Mouse (Mus musculus): ENCODE measurements around the gene Dgki.

DNA sequence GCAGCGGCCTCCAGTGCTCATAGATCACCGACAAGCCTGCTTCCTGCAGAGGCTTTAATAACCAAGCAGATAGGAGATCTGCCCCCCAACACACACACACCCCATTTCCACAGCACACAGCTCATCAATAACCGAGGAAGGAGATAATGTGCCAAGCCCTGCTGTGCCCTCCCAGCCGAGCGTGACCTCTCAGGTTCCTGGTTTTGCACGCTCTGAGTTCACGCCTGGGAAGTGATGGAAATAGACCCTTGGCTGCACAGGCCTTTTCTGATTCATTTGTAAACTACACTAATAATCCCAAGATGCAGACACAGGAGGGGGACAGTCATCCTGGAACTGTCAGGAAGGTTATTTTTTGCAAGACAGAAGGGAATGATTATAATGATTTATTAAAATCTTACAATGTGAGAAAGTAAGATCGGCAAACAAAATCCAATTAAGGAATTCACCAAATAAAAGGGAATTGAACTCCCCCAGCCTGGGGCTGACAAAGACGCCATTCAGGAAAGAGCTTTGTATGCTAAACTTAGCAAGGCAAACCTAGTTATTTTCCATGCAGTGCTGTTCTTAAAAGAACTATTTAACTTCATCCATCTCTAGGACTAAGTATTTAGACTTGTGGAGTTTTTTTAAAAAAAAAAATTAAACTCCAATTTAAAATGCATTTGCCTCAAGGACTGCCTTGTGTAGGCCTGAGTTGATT is 88.3 kb downstream of the Dgki start:
- no peak for TF ChIP-seq EP300 (IDR thresholded peaks at IDR 0.05; ENCODE audit: low read depth)
- TF ChIP-seq CTCF (IDR thresholded peaks at IDR 0.05; ENCODE audit: low read depth): no peak

Measured in liver, embryonic 14.5 days (tissue).